In the genomic region with DNA sequence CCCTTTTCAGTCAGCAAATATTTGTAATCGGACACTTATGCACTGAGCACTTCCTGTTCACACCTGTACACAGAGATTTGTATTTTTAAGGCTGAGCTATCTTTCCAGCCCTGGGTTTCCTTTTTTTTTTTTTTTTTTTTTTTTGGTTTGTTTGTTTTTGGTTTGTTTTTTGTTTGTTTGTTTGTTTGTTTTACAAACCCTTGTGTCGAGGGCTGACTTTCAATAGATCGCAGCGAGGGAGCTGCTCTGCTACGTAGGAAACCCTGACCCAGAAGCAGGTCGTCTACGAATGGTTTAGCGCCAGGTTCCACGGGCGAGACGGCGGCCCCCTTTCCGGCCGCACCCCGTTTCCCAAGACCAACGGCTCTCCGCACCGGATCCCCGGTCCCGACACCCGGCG, we compare ENCODE assay signal across 10 mouse cellular contexts.
DNase-seq lines count a peak whose midpoint lies in the region; ATAC-seq and TF ChIP-seq lines count a peak whose summit lies in the region.
"Had no signal": no experiment of that assay in that cellular context is flagged by ENCODE, and none has a peak within 500 bp of the region (broad histone marks: within the 10 kb centered on the region; RNA-seq: fewer than 3 reads in every experiment).

No protein-coding gene starts in this region.

- WGBS in liver, adult 2 months, result 76% methylated on average over 22 of the region's 22 CpGs
- 72% methylated on average over 19 of the region's 22 CpGs for WGBS in liver, embryonic 12.5 days (ENCODE audit: insufficient replicate concordance)
- 67% methylated on average over 22 of the region's 22 CpGs for WGBS in liver, embryonic 15.5 days (ENCODE audit: insufficient replicate concordance)
- 90% methylated on average over 19 of the region's 22 CpGs for WGBS in forebrain, embryonic 13.5 days

- no peaks in the 10 kb centered on the region for H3K27me3 ChIP-seq in liver, adult 2 months (ENCODE audit: control insufficient read depth, insufficient read depth, low read length)
- H3K27me3 ChIP-seq in liver, embryonic 12.5 days (replicated peaks), result peaks cover 6% of the 10 kb centered on the region; the same call in 1 of the 2 replicates
- H3K27me3 ChIP-seq in liver, embryonic 15.5 days, result no peaks in the 10 kb centered on the region
- H3K27me3 ChIP-seq in forebrain, embryonic 13.5 days, result no peaks in the 10 kb centered on the region
- H3K27me3 ChIP-seq: embryonic facial prominence, embryonic 15.5 days had no signal

- TF ChIP-seq CTCF in liver, adult 2 months (IDR thresholded peaks at IDR 0.05; ENCODE audit: low read depth, low read length), result no peak

- H3K36me3 ChIP-seq in liver, adult 2 months (ENCODE audit: control insufficient read depth, insufficient read depth, low read length), result no peaks in the 10 kb centered on the region; the same call in 1 of the 2 replicates
- H3K36me3 ChIP-seq in liver, embryonic 12.5 days, result no peaks in the 10 kb centered on the region
- H3K36me3 ChIP-seq in liver, embryonic 15.5 days (replicated peaks), result no peaks in the 10 kb centered on the region
- no peaks in the 10 kb centered on the region for H3K36me3 ChIP-seq in forebrain, embryonic 13.5 days (ENCODE audit: poor library complexity, severe bottlenecking)

- peaks cover 5% of the 10 kb centered on the region; the same call in 1 of the 2 replicates for H3K4me1 ChIP-seq in liver, adult 2 months (ENCODE audit: control insufficient read depth, insufficient read depth, low read length)
- peaks cover 16% of the 10 kb centered on the region for H3K4me1 ChIP-seq in liver, embryonic 12.5 days
- no peaks in the 10 kb centered on the region for H3K4me1 ChIP-seq in liver, embryonic 15.5 days (replicated peaks)
- peaks cover 19% of the 10 kb centered on the region; the same call in 1 of the 2 replicates for H3K4me1 ChIP-seq in forebrain, embryonic 13.5 days

- H3K4me3 ChIP-seq in liver, adult 2 months (ENCODE audit: insufficient read depth, low read depth, low read length), result no peak overlapping the region
- no peak overlapping the region for H3K4me3 ChIP-seq in liver, embryonic 12.5 days
- H3K4me3 ChIP-seq in liver, embryonic 15.5 days (replicated peaks), result no peak overlapping the region
- no peak overlapping the region for H3K4me3 ChIP-seq in forebrain, embryonic 13.5 days
- H3K4me3 ChIP-seq: embryonic facial prominence, embryonic 15.5 days had no signal

- ATAC-seq in CD4-positive, CD25-positive, alpha-beta regulatory T cell, adult 4 months, result no peak
- no peak for ATAC-seq in liver, embryonic 12.5 days
- peak; percentile 21; the same call in 1 of the 2 replicates for ATAC-seq in liver, embryonic 15.5 days (ENCODE audit: insufficient read depth)
- ATAC-seq in forebrain, embryonic 13.5 days, result no peak

- no peaks in the 10 kb centered on the region for H3K9me3 ChIP-seq in liver, embryonic 12.5 days (replicated peaks)
- H3K9me3 ChIP-seq in liver, embryonic 15.5 days (replicated peaks), result no peaks in the 10 kb centered on the region
- no peaks in the 10 kb centered on the region for H3K9me3 ChIP-seq in forebrain, embryonic 13.5 days (replicated peaks)
- H3K9me3 ChIP-seq: embryonic facial prominence, embryonic 15.5 days had no signal

- no peaks in the 10 kb centered on the region for H3K79me2 ChIP-seq in liver, adult 2 months (ENCODE audit: control insufficient read depth, insufficient read depth, low read length)

- TF ChIP-seq POLR2A in liver, adult 2 months (IDR thresholded peaks at IDR 0.05; ENCODE audit: extremely low read depth, insufficient read depth, low read length), result no peak

- DNase-seq in CD4-positive, CD25-positive, alpha-beta regulatory T cell, adult 2 months (ENCODE audit: low read depth, low spot score), result peak; percentile 66
- no peak for DNase-seq in liver, adult 2 months (ENCODE audit: extremely low read depth, low read depth, low spot score)
- DNase-seq in ZHBTc4 (ENCODE audit: low read depth, low spot score), result peak; percentile 58
- DNase-seq in neural tube, embryonic 10.5 days (ENCODE audit: extremely low spot score, low spot score), result no peak

- peak overlapping the region; percentile 48 for H3K27ac ChIP-seq in liver, adult 2 months (replicated peaks; ENCODE audit: insufficient read depth, low read depth, low read length)
- no peak overlapping the region for H3K27ac ChIP-seq in liver, embryonic 12.5 days
- no peak overlapping the region for H3K27ac ChIP-seq in liver, embryonic 15.5 days (replicated peaks)
- no peak overlapping the region for H3K27ac ChIP-seq in forebrain, embryonic 13.5 days
- H3K27ac ChIP-seq: embryonic facial prominence, embryonic 15.5 days; stomach, postnatal 0 days had no signal

- no peak overlapping the region for H3K9ac ChIP-seq in liver, adult 2 months (ENCODE audit: low read depth, low read length)
- no peak overlapping the region for H3K9ac ChIP-seq in liver, embryonic 12.5 days
- H3K9ac ChIP-seq in liver, embryonic 15.5 days, result no peak overlapping the region
- H3K9ac ChIP-seq in forebrain, embryonic 13.5 days, result no peak overlapping the region
- H3K9ac ChIP-seq: embryonic facial prominence, embryonic 15.5 days had no signal

- H3K4me2 ChIP-seq in liver, embryonic 12.5 days, result no peak overlapping the region
- no peak overlapping the region for H3K4me2 ChIP-seq in liver, embryonic 15.5 days
- H3K4me2 ChIP-seq in forebrain, embryonic 13.5 days, result no peak overlapping the region
- H3K4me2 ChIP-seq: embryonic facial prominence, embryonic 15.5 days had no signal

Comparison
In these comparisons a context has a peak if more than half of its experiments do, and no peak if none do; other contexts are left out.
1. DNase-seq: peak in CD4-positive, CD25-positive, alpha-beta regulatory T cell, adult 2 months (single experiment) and ZHBTc4 (single experiment); none in liver, adult 2 months (single experiment) and neural tube, embryonic 10.5 days (single experiment).